Mouse (Mus musculus) ovary, postnatal 10 days (tissue): ENCODE measurements around the gene Klf12.
"Not testable (repeated sequence)": the region's sequence is repeated elsewhere in the genome, so short reads cannot be mapped to it uniquely, and the experiment has no call there.

Experiments used
- DNase-seq: peaks from one replicate; pipeline ENCODE4 v3.0.0; 2022; ENCODE audit warnings: low spot score

Klf12 gene

GRCm38 (mm10) chr14:99876791-99877578 is 407.5 kb downstream of the Klf12 start:
- DNase-seq: no peak

GRCm38 (mm10) chr14:99873725-99874124 is 410.8 kb downstream of the Klf12 start:
- no peak for DNase-seq

GRCm38 (mm10) chr14:99856158-99857011 is 428.1 kb downstream of the Klf12 start:
- no peak for DNase-seq

- not testable (repeated sequence) for DNase-seq
These were observed 430.0 kb downstream of the Klf12 start for GRCm38 (mm10) chr14:99854467-99854807.

- DNase-seq: not testable (repeated sequence)
These were observed 430.6 kb downstream of the Klf12 start for GRCm38 (mm10) chr14:99853769-99854466.

GRCm38 (mm10) chr14:99850350-99850749 is 434.1 kb downstream of the Klf12 start:
- DNase-seq: no peak

- no peak for DNase-seq
These were observed 437.0 kb downstream of the Klf12 start for GRCm38 (mm10) chr14:99847502-99847901.

- DNase-seq: no peak
These were observed 457.8 kb downstream of the Klf12 start for GRCm38 (mm10) chr14:99826713-99827112.
